Mouse (Mus musculus) activated CD4-positive, CD25-positive, alpha-beta regulatory T cell, adult 9 weeks (primary cell): ENCODE measurements around the gene Fam25c. TPM values are rescaled to one million over a fixed set of nuclear protein-coding genes. Genes with fewer than 3 reads are reported as not detected.

Experiments used
- polyA plus RNA-seq: library from polyadenylated mRNA; unstranded; fragments of 100-300 nt; shearing (Covaris generic); gene quantifications from one replicate; pipeline ENCODE4 v1.2.1, GENCODE M21; 2017

The Fam25c gene
- not detected for polyA plus RNA-seq

GRCm38 (mm10) chr14:34355301-34355700 is at the start of gene Fam25c:
Fam25c (minus strand) TSS chr14:34355433.

DNA sequence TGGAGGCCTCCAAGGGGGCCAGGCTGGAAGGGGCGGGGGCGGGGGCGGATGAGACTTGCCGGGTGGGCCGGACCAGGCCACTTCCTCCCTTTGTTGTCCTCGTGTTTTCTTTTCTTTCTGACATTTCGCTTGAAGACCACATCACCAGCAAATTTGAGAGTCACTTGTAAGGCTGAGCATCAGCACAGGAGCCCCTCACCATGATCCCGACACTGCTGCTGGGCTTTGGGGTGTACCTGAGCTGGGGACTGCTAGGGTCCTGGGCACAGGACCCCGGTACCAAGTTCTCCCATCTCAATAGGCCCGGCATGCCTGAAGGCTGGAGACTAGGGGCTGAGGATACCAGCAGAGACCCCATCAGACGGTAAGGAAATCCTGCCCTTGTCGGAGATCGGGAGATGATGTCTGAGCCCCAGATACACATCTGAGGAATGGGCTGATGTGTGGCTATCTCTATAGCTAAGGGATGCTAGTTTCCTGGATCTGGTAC is 20.2 kb upstream of the Fam25c start, which contains the start of gene Mmrn2:
TSS of gene Mmrn2 (plus strand) at position 51 of the 490 bp plus-strand sequence.

GRCm38 (mm10) chr14:34374577-34374976 is 19.3 kb upstream of the Fam25c start, which contains the start of gene Sncg:
Sncg (minus strand) TSS chr14:34374789.

DNA sequence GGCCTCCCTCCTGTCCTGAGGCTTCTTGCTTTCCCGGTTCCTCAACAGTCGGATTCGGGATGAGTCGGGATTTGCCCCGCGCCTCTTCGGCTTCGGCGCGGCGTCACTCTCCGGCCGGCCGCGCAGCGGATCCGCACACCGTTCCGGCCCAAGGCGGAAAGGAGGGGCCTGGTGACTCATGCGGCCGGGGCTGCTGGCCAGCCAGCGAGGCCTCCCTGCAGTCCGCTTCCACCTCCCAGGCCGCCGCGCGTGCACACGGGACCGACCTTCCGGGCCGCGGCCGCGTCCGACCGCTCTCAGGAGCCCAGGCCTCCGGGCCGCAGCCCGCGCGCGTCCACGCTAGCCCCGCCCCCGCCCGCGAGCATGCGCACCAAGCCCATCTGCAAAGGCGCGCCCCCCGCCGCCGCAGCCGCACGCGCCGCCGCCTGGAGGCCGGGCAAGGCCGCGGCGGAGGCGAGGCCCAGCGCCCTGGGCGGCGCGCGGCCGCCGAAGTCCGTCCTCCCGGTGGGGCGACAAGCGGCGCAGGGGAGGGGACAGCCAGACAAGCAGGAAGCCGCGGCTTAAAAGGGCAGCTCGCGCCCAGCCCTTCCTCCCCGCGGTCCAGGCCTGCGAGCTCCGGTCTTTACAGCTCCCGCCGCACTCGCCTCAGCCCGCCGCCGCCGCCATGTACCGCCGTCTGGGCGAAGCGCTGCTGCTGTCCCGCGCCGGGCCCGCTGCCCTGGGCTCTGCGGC is 44.8 kb downstream of the Fam25c start, which contains the start of the genes Shld2 and Glud1:
TSS of gene Shld2 (minus strand) at position 260 of the 732 bp plus-strand sequence.
TSS of gene Glud1 (plus strand) at position 494 of the 732 bp plus-strand sequence.

Other genes starting within 250 kb of the Fam25c start
- gene Npy4r, start 202.9 kb downstream of the Fam25c start, polyA plus RNA-seq = not detected
- gene Gprin2, start 153.8 kb downstream of the Fam25c start, polyA plus RNA-seq = not detected
- not detected for gene Syt15, start 135.8 kb downstream of the Fam25c start, polyA plus RNA-seq
- gene Shld2, start 44.9 kb downstream of the Fam25c start, polyA plus RNA-seq = 6.8 TPM
- gene Glud1, start 44.7 kb downstream of the Fam25c start, polyA plus RNA-seq = 13.0 TPM
- not detected for gene Sncg, start 19.4 kb upstream of the Fam25c start, polyA plus RNA-seq
- gene Mmrn2, start 20.0 kb upstream of the Fam25c start, polyA plus RNA-seq = 0.18 TPM
- 0.16 TPM for gene Bmpr1a, start 147.9 kb upstream of the Fam25c start, polyA plus RNA-seq
- gene 9230112D13Rik, start 167.4 kb upstream of the Fam25c start, polyA plus RNA-seq = not detected
- not detected for gene Ldb3, start 233.2 kb upstream of the Fam25c start, polyA plus RNA-seq
- gene Opn4, start 244.7 kb upstream of the Fam25c start, polyA plus RNA-seq = not detected